Mouse (Mus musculus): Measurements from ENCODE around the gene Crygd.

Gene Crygd

DNA sequence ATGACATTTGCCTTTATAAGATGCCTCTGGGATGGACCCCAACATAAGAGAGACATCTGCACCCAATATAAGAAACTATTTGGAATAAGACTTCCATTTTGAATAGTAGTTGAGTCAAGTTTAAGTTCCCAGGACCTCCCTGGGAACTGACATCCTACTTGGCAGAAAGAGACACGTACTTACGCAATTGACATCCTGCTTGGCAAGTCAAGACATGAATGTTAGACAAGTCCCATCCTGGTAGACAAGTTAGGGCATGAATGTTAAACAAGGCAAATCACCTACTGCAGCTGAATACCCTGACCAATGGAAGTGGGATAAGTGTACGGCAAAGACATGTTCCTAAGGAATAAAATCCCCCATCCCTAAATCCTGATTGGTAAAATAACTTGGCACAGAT lies 21.4 kb downstream of the Crygd start:
- WGBS, result 95% methylated on average over 3 of the region's 3 CpGs

DNA sequence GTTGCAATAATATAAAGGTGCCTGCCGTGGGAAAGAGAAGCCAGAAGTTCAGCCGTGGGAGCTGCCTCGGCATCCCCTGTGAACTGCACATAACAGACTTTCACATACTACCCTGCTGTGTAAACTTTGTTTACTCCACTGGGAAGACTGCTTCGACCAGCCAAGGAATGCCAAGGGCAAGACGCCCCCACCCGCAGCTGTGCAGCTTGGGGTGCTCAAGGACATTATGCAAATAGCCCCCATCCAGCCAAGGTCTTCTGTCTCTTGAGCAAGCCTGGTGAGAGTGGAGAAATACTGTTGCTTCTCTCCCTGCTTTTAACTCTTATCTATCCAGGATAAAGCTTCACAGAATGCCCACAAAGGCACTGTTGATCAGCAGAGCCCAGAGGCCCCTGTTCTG lies 22.4 kb downstream of the Crygd start:
- 85% methylated on average over 6 of the region's 6 CpGs for WGBS

DNA sequence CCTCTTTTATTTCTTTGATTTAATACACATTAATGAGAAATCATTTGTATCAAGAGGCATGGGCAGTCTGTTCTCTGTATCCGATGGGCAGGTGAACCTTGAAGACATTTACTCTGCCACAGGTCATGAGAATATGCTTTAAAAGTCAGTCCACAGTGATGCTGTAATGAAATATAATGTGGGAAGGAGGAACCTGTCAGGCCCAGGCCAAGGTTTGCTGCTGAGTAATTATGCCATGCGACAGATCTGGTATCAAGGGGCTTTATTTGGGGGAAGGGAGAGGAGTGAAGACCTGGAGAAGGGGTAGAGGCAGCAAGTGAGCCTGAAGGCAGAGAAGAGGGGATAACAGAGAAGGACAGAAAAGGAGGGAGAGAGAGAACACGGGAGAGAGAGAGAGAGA lies 23.6 kb downstream of the Crygd start:
- 91% methylated on average over 3 of the region's 3 CpGs for WGBS

DNA sequence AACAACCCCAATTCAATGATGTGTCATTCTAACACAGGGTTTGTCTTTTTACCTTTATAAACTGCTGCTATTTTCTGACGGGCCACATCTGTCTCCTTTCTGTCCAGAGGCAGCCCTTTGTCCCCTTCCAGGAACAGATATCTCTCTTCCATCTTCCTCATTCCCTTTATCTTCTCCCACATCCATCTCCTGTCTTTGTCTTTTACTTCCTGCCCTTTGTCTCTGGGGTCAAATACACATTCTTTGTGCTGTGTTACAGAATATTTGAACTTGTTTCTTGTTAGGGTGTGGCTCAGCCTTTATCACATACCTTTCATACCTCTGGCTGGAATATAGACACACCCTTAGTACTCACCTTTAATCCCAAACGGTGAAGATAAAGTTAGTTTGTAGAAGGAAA lies 25.7 kb downstream of the Crygd start:
- 69% methylated on average over 2 of the region's 2 CpGs for WGBS

DNA sequence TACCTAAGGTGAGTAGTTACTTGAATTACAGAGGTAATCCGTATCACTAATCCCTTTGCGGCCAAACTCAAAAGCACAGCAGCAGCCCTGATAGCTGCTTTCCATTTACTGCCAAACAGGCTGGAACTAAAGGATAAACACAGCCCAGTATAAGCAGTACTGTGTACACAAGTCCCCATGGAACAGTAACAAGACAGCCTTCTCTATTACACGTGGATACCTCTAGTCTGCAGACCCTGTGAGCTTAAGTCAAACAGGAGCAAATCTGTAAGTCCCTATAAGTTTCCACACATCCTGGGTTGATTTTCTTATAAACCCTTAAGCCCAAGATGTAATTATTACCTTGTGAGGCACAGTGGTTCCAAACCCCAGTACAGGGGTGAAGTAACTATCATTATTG lies 27.7 kb downstream of the Crygd start:
- 49% methylated on average over 3 of the region's 3 CpGs for WGBS

DNA sequence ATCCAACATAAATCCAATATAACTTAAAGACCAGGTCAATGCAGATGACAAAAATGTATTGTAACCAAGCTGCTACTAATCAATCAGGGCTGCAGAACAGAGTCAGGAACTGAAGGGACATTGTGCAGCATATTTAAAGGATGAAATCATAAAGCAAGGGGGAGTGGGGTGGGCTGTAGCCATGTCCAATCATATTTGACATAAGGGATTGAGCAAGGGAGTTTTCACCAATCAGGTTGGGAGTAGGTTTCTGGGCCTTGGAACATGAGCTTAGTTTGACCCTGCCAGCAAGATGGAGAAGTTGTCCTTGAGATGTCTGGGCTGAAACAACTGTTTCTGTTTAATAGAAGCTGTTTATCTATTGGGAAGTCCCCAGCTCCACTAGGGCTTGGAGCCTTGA lies 30.6 kb downstream of the Crygd start, which contains the start of gene Akr1cl:
Gene Akr1cl, minus strand, starts transcription at position 119 of the 400 bp plus-strand sequence.

DNA sequence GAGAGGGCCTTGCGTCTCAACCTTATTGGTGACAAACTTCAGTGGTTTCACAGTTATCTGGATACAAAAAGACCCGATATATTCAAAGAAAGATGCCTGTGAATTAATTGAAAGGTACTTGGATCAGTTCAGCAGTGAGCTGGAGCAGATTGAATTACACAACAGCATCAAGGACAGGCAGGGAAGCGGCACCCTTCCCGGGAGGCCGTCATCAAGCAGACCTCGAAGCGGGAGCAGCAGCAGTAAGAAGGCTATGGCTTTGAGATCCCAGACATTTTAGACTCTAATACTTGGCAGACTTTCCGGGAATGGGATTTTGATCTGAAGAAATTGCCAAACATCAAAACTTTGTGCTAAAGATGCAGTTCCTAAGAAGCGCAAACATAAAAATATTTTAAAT lies 35.0 kb downstream of the Crygd start:
- WGBS, result 71% methylated on average over 9 of the region's 9 CpGs

DNA sequence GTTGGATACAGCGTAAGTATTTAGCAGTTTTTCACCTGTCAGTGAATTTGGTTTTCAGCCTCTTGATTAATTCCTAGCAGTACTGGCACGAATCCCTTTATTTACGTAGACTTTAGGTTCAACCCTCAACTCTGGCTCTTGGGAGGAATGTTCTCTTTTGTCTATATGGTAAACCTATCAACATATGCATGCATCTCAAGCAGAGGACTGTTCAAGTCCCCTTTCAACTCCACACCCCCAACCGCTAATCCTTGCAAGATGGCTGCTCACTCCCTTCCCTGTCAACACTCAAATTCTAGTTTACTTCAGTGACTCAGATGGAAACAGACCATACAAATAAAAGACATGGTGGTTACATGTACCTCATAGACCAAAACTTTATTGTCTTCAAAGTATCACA lies 50.5 kb downstream of the Crygd start:
- 85% methylated on average over 4 of the region's 4 CpGs for WGBS

Data from cerebral cortex, adult 2 months (tissue).